Mouse (Mus musculus) lung, postnatal 36 days (tissue): ENCODE results near the gene Bloc1s4.

Experiments used
- DNase-seq: peaks from one replicate; pipeline ENCODE4 v3.0.0; 2022; ENCODE audit warnings: mixed read lengths

Bloc1s4 gene

DNA sequence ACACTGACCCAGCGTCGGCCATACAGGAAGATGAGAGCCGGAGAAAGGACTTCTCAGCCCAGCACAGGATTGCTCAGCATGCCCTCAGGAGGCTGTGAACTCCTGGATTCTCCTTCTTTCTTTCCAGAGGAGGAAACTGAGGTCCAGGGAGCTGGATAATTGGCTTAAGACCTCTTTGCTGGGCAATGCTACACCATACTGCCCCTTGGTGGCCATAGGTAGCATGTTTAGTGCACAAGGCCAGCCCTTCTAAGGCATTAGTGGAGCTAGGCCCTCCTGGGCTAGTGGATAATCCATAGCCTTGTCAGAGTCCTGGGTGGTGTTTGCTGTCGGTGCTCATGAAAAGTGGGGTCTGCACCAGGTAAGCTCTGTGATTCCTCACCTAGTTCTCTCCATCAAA is 8.6 kb downstream of the Bloc1s4 start:
- DNase-seq: peak; percentile 58

GRCm38 (mm10) chr5:36738799-36739615 is 9.4 kb downstream of the Bloc1s4 start:
- DNase-seq: no peak

GRCm38 (mm10) chr5:36737765-36738164 is 10.7 kb downstream of the Bloc1s4 start:
- no peak for DNase-seq

DNA sequence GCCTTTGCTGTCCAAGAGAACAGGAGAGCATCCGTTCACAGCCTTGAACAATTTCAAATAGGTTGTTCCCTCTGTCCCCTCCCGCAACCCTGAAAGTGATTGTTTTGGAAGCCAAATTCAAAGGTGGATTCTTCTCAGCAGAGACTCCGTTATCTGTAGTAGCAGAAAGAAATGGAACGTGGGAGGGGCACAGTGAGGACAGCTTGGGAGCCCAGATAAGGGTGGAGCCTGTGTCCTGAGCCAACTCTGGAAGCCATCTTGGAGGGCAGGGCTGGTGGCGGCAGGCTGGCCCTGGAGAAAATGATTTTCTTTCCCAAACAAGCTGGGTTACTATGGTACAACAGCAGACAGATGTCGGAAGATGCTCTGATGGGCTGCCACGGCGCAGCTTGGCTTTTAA is 12.4 kb downstream of the Bloc1s4 start:
- DNase-seq: no peak

- DNase-seq: no peak
Observed at GRCm38 (mm10) chr5:36735106-36735505, 13.3 kb downstream of the Bloc1s4 start.

DNA sequence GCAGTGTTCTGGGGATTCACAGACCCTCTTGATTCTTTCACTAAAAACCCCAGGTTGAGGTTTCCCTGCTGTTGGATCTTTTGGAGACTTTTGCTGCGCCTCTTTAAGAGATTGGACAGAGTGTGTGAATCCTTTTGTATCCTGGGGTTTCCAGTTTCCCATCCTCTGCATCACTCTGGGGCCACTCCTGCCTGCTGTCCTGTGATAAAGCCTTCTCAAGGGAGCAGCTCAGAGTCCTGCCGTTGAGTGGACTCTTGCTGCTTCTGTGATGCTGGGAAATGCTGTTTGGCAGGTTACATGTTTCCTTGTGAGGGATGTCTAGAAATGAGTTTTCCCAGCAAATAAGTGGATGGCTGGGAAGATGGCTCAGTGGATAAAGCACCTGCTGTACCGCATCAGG is 15.0 kb downstream of the Bloc1s4 start:
- DNase-seq: no peak

- DNase-seq: no peak
Observed at GRCm38 (mm10) chr5:36731901-36732652, 16.4 kb downstream of the Bloc1s4 start.

- peak; percentile 53 for DNase-seq
Observed at GRCm38 (mm10) chr5:36730689-36731088, 17.8 kb downstream of the Bloc1s4 start.

- DNase-seq: no peak
Observed at GRCm38 (mm10) chr5:36729923-36730322, 18.5 kb downstream of the Bloc1s4 start.

- no peak for DNase-seq
Observed at GRCm38 (mm10) chr5:36729086-36729473, 19.4 kb downstream of the Bloc1s4 start.

- DNase-seq: no peak
Observed at GRCm38 (mm10) chr5:36728403-36729085, 19.9 kb downstream of the Bloc1s4 start.

DNA sequence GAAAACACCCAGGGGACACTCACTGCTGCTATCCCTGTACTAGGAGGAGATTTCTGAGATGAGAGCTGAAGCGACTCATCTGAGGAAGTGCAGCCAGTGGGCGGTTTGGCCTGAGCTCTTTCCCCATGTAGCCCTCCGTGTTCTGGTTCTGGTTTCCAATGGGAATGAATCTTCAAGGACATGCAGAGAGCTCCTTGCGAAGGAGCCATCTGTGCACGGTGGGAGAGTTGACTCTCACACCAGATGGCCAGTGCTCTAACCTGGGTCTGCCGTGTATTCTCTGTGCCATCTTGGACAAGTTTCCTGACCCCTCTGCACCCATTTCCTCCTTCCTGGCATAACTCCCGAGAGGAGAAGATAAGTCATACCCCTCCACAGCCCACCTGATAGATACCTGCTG is 20.7 kb downstream of the Bloc1s4 start:
- no peak for DNase-seq

- DNase-seq: no peak
Observed at GRCm38 (mm10) chr5:36727136-36727535, 21.3 kb downstream of the Bloc1s4 start.

GRCm38 (mm10) chr5:36726387-36726801 is 22.1 kb downstream of the Bloc1s4 start:
- DNase-seq: peak; percentile 56

- no peak for DNase-seq
Observed at GRCm38 (mm10) chr5:36725861-36726260, 22.6 kb downstream of the Bloc1s4 start.

DNA sequence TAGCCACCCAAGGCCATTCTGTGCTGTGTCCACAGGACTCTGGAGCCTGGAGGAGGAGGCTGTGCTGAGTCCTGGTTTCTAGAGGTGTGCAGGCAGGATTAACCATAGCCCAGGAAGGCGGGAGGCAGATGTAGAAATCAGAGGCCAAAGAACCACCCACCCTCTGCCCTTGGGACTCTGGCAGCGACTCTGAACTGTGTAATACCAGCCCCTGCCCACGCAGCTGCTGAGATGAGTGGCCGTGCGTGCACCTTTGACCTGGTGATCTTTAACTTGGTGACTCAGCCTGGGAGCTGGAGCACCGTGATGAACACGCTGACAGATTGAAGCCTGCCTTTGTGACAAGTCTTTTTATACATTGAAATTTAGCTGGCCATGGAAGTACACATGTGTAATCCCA is 24.2 kb downstream of the Bloc1s4 start:
- DNase-seq: peak; percentile 70

DNA sequence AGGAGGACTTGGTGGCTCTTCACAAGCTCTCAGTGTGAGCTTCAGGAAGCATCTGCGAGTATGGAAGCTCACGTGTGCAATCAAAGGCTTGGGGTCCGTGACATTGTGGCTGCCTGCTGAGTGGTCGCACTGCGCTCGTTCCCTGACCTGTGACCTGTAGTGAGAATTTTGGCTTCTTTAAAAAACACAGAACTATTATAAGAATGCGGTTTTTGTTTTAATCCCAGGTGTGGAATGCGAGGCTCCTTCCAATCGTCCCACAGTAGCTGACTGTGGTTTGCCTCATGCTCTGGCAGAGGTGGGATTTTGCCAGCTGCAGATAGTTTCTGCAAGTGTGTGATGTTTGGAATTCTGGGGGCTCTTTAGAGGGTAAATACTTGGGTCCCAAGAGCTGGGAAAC is 25.1 kb downstream of the Bloc1s4 start:
- no peak for DNase-seq

- DNase-seq: peak; percentile 87
Observed at GRCm38 (mm10) chr5:36722415-36722856, 26.0 kb downstream of the Bloc1s4 start.

DNA sequence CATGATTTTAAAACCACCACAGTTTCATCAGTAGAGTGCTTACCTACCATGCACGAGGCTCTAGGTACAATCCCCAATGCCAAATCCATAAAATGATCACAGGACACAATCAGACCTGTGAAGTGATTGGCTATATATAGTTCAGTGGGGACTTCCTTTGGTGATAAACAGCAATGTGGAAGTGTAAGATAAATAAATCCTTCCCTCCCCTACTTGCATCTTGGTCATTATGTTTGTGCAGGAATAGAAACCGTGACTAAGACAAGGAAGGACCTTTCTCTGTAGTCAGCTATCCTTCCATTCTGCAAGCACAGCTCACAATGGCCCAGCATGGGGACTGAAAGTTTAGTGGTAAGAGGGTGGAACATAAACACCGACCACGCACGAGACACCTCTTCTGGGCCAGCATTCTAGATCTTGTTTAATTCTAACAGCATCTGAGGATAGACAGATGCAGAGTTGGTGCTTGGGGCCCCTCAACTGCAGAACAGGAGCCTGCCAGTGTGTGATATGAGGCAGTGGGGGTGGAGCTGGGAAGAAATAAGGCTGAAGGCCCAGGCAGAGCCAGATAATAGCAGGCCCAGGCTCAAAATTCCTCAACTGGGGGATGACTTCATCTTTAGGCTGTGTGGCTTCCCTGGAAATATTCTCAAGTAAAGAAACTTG is 27.6 kb downstream of the Bloc1s4 start:
- no peak for DNase-seq

DNA sequence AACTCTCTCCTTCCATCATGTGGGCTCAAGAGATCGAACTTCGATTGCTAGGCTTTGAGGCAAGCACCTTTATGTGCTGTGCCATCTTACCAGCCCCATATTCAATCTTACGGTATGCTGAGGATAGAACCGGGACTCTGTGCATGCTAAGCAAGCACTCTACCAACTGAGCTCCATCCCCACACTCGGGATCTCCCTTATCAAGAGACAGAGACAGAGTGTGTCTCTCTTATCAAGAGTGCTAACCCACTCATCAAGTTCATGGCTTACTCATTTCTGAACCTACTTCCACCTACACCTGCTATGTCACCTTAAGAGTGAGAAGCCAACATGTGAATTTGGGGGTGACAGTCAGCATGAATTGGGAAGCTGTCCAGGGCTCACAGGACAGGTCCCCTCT is 28.2 kb downstream of the Bloc1s4 start:
- DNase-seq: no peak

GRCm38 (mm10) chr5:36719601-36720000 is 28.8 kb downstream of the Bloc1s4 start:
- no peak for DNase-seq

- DNase-seq: no peak
Observed at GRCm38 (mm10) chr5:36719135-36719534, 29.3 kb downstream of the Bloc1s4 start.

- no peak for DNase-seq
Observed at GRCm38 (mm10) chr5:36717889-36718288, 30.6 kb downstream of the Bloc1s4 start.
